Mouse (Mus musculus): ENCODE results near the gene Gstm6.

DNA sequence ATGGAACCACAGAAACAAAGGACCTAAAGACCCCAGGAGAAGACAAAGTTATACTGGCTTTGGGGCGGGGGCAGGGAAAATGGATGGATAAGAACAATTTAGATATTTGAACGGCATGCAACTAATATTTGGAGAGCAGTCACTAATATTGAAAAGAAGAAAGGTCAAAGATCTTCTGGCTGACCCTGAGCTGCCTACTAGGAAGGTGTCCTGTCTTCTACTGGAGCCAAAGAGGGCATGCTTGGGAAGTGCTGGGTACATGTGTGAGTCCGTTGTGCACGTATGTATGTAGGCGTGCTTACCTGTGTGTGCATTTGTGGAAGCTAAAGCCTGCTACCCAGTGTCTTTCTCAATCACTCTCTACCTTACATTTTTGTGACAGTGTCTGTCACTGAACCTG, 23.1 kb upstream of the Gstm6 start:
- TF ChIP-seq CTCF (IDR thresholded peaks at IDR 0.05; ENCODE audit: low read depth, low read length) (no peak), POLR2A (IDR thresholded peaks at IDR 0.05; ENCODE audit: borderline replicate concordance, low read depth, low read length) (no peak)
